Mouse (Mus musculus): Measurements from ENCODE around the gene Lcn3. TPM values are rescaled to one million over a fixed set of nuclear protein-coding genes. Genes with fewer than 3 reads are reported as not detected.

Gene Lcn3
- polyA plus RNA-seq (2014; fragmentation: Illumina TruSeq; extraction: RNeasy Lipid Tissue Mini Kit (QIAGEN cat#74804); ENCODE audit: low read depth, low replicate concordance) = not detected

GRCm38 (mm10) chr2:25765269-25765668, at the start of gene Lcn3:
TSS of gene Lcn3 (plus strand) at chr2:25765569.

GRCm38 (mm10) chr2:25736709-25737108, 28.7 kb upstream of the Lcn3 start, which contains the start of gene Obp2b:
TSS of gene Obp2b (plus strand) at chr2:25737009.

GRCm38 (mm10) chr2:25776717-25777116, 11.3 kb downstream of the Lcn3 start, which contains the start of gene Lcn11:
TSS of gene Lcn11 (plus strand) at chr2:25777017.

GRCm38 (mm10) chr2:25781957-25782356, 16.6 kb downstream of the Lcn3 start, which contains the start of gene Gm13539:
TSS of gene Gm13539 (plus strand) at chr2:25782257.

GRCm38 (mm10) chr2:25815748-25816147, 50.4 kb downstream of the Lcn3 start, which contains the start of gene Glt6d1:
TSS of gene Glt6d1 (minus strand) at chr2:25815848.

Other genes starting within 250 kb of the Lcn3 start
- 1.6 TPM for gene Traf2, start 218.6 kb upstream of the Lcn3 start, polyA plus RNA-seq (2014; fragmentation: Illumina TruSeq; extraction: RNeasy Lipid Tissue Mini Kit (QIAGEN cat#74804); ENCODE audit: low read depth, low replicate concordance)
- gene Edf1, start 207.7 kb upstream of the Lcn3 start, polyA plus RNA-seq (2014; fragmentation: Illumina TruSeq; extraction: RNeasy Lipid Tissue Mini Kit (QIAGEN cat#74804); ENCODE audit: low read depth, low replicate concordance) = 3.3 TPM
- gene Mamdc4, start 190.7 kb upstream of the Lcn3 start, polyA plus RNA-seq (2014; fragmentation: Illumina TruSeq; extraction: RNeasy Lipid Tissue Mini Kit (QIAGEN cat#74804); ENCODE audit: low read depth, low replicate concordance) = 1.6 TPM
- not detected for gene Phpt1, start 190.3 kb upstream of the Lcn3 start, polyA plus RNA-seq (2014; fragmentation: Illumina TruSeq; extraction: RNeasy Lipid Tissue Mini Kit (QIAGEN cat#74804); ENCODE audit: low read depth, low replicate concordance)
- not detected for gene Ajm1, start 183.8 kb upstream of the Lcn3 start, polyA plus RNA-seq (2014; fragmentation: Illumina TruSeq; extraction: RNeasy Lipid Tissue Mini Kit (QIAGEN cat#74804); ENCODE audit: low read depth, low replicate concordance)
- gene Rabl6, start 157.0 kb upstream of the Lcn3 start, polyA plus RNA-seq (2014; fragmentation: Illumina TruSeq; extraction: RNeasy Lipid Tissue Mini Kit (QIAGEN cat#74804); ENCODE audit: low read depth, low replicate concordance) = 68.8 TPM
- not detected for gene Ccdc183, start 147.9 kb upstream of the Lcn3 start, polyA plus RNA-seq (2014; fragmentation: Illumina TruSeq; extraction: RNeasy Lipid Tissue Mini Kit (QIAGEN cat#74804); ENCODE audit: low read depth, low replicate concordance)
- 6.4 TPM for gene Tmem141, start 143.6 kb upstream of the Lcn3 start, polyA plus RNA-seq (2014; fragmentation: Illumina TruSeq; extraction: RNeasy Lipid Tissue Mini Kit (QIAGEN cat#74804); ENCODE audit: low read depth, low replicate concordance)
- gene Fcna, start 137.5 kb upstream of the Lcn3 start, polyA plus RNA-seq (2014; fragmentation: Illumina TruSeq; extraction: RNeasy Lipid Tissue Mini Kit (QIAGEN cat#74804); ENCODE audit: low read depth, low replicate concordance) = 1.3 TPM
- not detected for gene Lcn8, start 112.4 kb upstream of the Lcn3 start, polyA plus RNA-seq (2014; fragmentation: Illumina TruSeq; extraction: RNeasy Lipid Tissue Mini Kit (QIAGEN cat#74804); ENCODE audit: low read depth, low replicate concordance)
- 1.3 TPM for gene Lcn5, start 107.6 kb upstream of the Lcn3 start, polyA plus RNA-seq (2014; fragmentation: Illumina TruSeq; extraction: RNeasy Lipid Tissue Mini Kit (QIAGEN cat#74804); ENCODE audit: low read depth, low replicate concordance)
- not detected for gene Lcn6, start 88.8 kb upstream of the Lcn3 start, polyA plus RNA-seq (2014; fragmentation: Illumina TruSeq; extraction: RNeasy Lipid Tissue Mini Kit (QIAGEN cat#74804); ENCODE audit: low read depth, low replicate concordance)
- gene Lcn10, start 82.8 kb upstream of the Lcn3 start, polyA plus RNA-seq (2014; fragmentation: Illumina TruSeq; extraction: RNeasy Lipid Tissue Mini Kit (QIAGEN cat#74804); ENCODE audit: low read depth, low replicate concordance) = not detected
- 3.4 TPM for gene Obp2a, start 65.5 kb upstream of the Lcn3 start, polyA plus RNA-seq (2014; fragmentation: Illumina TruSeq; extraction: RNeasy Lipid Tissue Mini Kit (QIAGEN cat#74804); ENCODE audit: low read depth, low replicate concordance)
- 15.5 TPM for gene Bmyc, start 58.8 kb upstream of the Lcn3 start, polyA plus RNA-seq (2014; fragmentation: Illumina TruSeq; extraction: RNeasy Lipid Tissue Mini Kit (QIAGEN cat#74804); ENCODE audit: low read depth, low replicate concordance)
- gene Obp2b, start 28.6 kb upstream of the Lcn3 start, polyA plus RNA-seq (2014; fragmentation: Illumina TruSeq; extraction: RNeasy Lipid Tissue Mini Kit (QIAGEN cat#74804); ENCODE audit: low read depth, low replicate concordance) = not detected
- not detected for gene Lcn11, start 11.4 kb downstream of the Lcn3 start, polyA plus RNA-seq (2014; fragmentation: Illumina TruSeq; extraction: RNeasy Lipid Tissue Mini Kit (QIAGEN cat#74804); ENCODE audit: low read depth, low replicate concordance)
- not detected for gene Gm13539, start 16.7 kb downstream of the Lcn3 start, polyA plus RNA-seq (2014; fragmentation: Illumina TruSeq; extraction: RNeasy Lipid Tissue Mini Kit (QIAGEN cat#74804); ENCODE audit: low read depth, low replicate concordance)
- not detected for gene Glt6d1, start 50.3 kb downstream of the Lcn3 start, polyA plus RNA-seq (2014; fragmentation: Illumina TruSeq; extraction: RNeasy Lipid Tissue Mini Kit (QIAGEN cat#74804); ENCODE audit: low read depth, low replicate concordance)
- not detected for gene Lcn9, start 57.6 kb downstream of the Lcn3 start, polyA plus RNA-seq (2014; fragmentation: Illumina TruSeq; extraction: RNeasy Lipid Tissue Mini Kit (QIAGEN cat#74804); ENCODE audit: low read depth, low replicate concordance)
- not detected for gene Sohlh1, start 81.7 kb downstream of the Lcn3 start, polyA plus RNA-seq (2014; fragmentation: Illumina TruSeq; extraction: RNeasy Lipid Tissue Mini Kit (QIAGEN cat#74804); ENCODE audit: low read depth, low replicate concordance)
- gene Kcnt1, start 98.2 kb downstream of the Lcn3 start, polyA plus RNA-seq (2014; fragmentation: Illumina TruSeq; extraction: RNeasy Lipid Tissue Mini Kit (QIAGEN cat#74804); ENCODE audit: low read depth, low replicate concordance) = 0.41 TPM
- gene Camsap1, start 217.7 kb downstream of the Lcn3 start, polyA plus RNA-seq (2014; fragmentation: Illumina TruSeq; extraction: RNeasy Lipid Tissue Mini Kit (QIAGEN cat#74804); ENCODE audit: low read depth, low replicate concordance) = 33.2 TPM